Comparison of ENCODE assay signal across 8 mouse cellular contexts in genomic region chr10:78244438-78245224, GRCm38 (mm10). TPM values are rescaled to one million over a fixed set of nuclear protein-coding genes. Genes with fewer than 3 reads are reported as not detected.
DNase-seq lines count a peak whose midpoint lies in the region; ATAC-seq lines count a peak whose summit lies in the region.

Gene Trappc10 (minus strand): TSS chr10:78244641.

- H3K4me1 ChIP-seq in intestine, embryonic 14.5 days (replicated peaks; ENCODE audit: control insufficient read depth, insufficient read depth, low read length) = peaks cover 15% of the 10 kb centered on the region

- no peaks in the 10 kb centered on the region for H3K36me3 ChIP-seq in intestine, embryonic 14.5 days (ENCODE audit: control insufficient read depth, insufficient read depth, low read length)

- intact Hi-C loops in left cerebral cortex, postnatal 14 days (cut with DNase I) = no loop called here

- ATAC-seq in intestine, embryonic 14.5 days (replicated peaks; ENCODE audit: low FRiP score, low TSS enrichment, low read depth) = peak; percentile 94

- no peaks in the 10 kb centered on the region for H3K27me3 ChIP-seq in intestine, embryonic 14.5 days (replicated peaks; ENCODE audit: control insufficient read depth, insufficient read depth, low read length)

- under 1% methylated on average over 60 of the region's 74 CpGs for WGBS in intestine, embryonic 14.5 days

- H3K9ac ChIP-seq in intestine, embryonic 14.5 days (ENCODE audit: low read length) = peak within 1 kb of the TSS; percentile 72

- H3K9me3 ChIP-seq in intestine, embryonic 14.5 days (ENCODE audit: control insufficient read depth, low read length) = no peaks in the 10 kb centered on the region

- DNase-seq in adrenal gland, adult (ENCODE audit: inconsistent age in 2 of 2, low spot score in 1 of 2) = peak; percentile 92 to 96
- DNase-seq in embryo, embryonic 10.5 days (ENCODE audit: low spot score) = peak; percentile 90
- DNase-seq in gastrocnemius, postnatal 25 days = peak; percentile 83
- DNase-seq in intestine, embryonic 14.5 days (ENCODE audit: low spot score) = peak; percentile 90
- peak; percentile 83 to 88 for DNase-seq in left cerebral cortex, postnatal 14 days (ENCODE audit: low spot score in 2 of 2)
- DNase-seq in mesoderm, embryonic 11.5 days (ENCODE audit: low read depth, low spot score) = peak; percentile 86
- peak; percentile 81 to 85 for DNase-seq in right cerebral cortex, postnatal 36 days (ENCODE audit: low spot score in 2 of 2)
- peak; percentile 88 for DNase-seq in yolk sac, embryonic 10.5 days (ENCODE audit: low spot score)

- 0 out of 2 replicates have a peak within 1 kb of the TSS, but pooled peaks have one; percentile 22 for H3K27ac ChIP-seq in intestine, embryonic 14.5 days (ENCODE audit: low read depth)

- H3K4me3 ChIP-seq in intestine, embryonic 14.5 days (ENCODE audit: low read depth, low read length) = peak within 1 kb of the TSS; percentile 78

- peak within 1 kb of the TSS; percentile 99 for H3K4me2 ChIP-seq in intestine, embryonic 14.5 days (ENCODE audit: low read length)

RNA-seq across cellular contexts. Expression of gene Trappc10, which starts in this region (rescaled TPM):
- 10 to 100 TPM; 31.0 to 32.9 TPM for total RNA-seq in gastrocnemius, postnatal 25 days (2021)
- 12.6 and 17.6 TPM in 2 replicates for polyA plus RNA-seq in intestine, embryonic 14.5 days (2014; fragmentation: Nextera tagmentation; extraction: Ambion mirVana)
- 10 to 100 TPM; 75.2 to 86.8 TPM for total RNA-seq in left cerebral cortex, postnatal 14 days (2021)

Comparison
In these comparisons a context has a peak if more than half of its experiments do, and no peak if none do; other contexts are left out.
1. Peak in every context shown above with its lines: DNase-seq, ATAC-seq, H3K4me3 ChIP-seq and H3K27ac ChIP-seq.